Mouse (Mus musculus) macrophage (primary cell): ENCODE data around the gene Agbl3. TPM values are rescaled to one million over a fixed set of nuclear protein-coding genes. Genes with fewer than 3 reads are reported as not detected.

Experiments
- H3K27ac ChIP-seq: fragments of 350-480 bp; formaldehyde crosslinking; 2 replicates; pipeline ENCODE4 v1.9.0; 2021
- H3K36me3 ChIP-seq: fragments of 350-480 bp; formaldehyde crosslinking; 2 replicates; pipeline ENCODE4 v1.9.0; 2021; ENCODE audit errors: inconsistent target
- H3K4me3 ChIP-seq: fragments of 350-480 bp; formaldehyde crosslinking; 2 replicates; pipeline ENCODE4 v1.9.0; 2021; ENCODE audit errors: inconsistent target
- H3K79me2 ChIP-seq: fragments of 350-480 bp; formaldehyde crosslinking; 2 replicates; pipeline ENCODE4 v1.9.0; 2021; ENCODE audit errors: inconsistent target
- WGBS: methylation state at CpG from one replicate; pipeline ENCODE4 v1.1.7; 2026; ENCODE audit warnings: inconsistent platforms; ENCODE audit not compliant: missing documents; 5-methylcytosine and 5-hydroxymethylcytosine counted together
- polyA plus RNA-seq: library from polyadenylated mRNA; stranded (reverse); fragments of 250-400 nt; gene quantifications from 3 replicates; pipeline ENCODE4 v1.2.4, GENCODE M21; 2018; ENCODE audit warnings: inconsistent platforms

Agbl3 gene
- polyA plus RNA-seq, 1 experiment from 2014 or later = 3.4 TPM

- H3K4me3 ChIP-seq = no peak overlapping the region
- H3K36me3 ChIP-seq = no peaks in the 10 kb centered on the region
- H3K79me2 ChIP-seq = no peaks in the 10 kb centered on the region
- WGBS = 90% methylated on average over 5 of the region's 5 CpGs
- H3K27ac ChIP-seq = no peak overlapping the region
Observed at GRCm38 (mm10) chr6:34765721-34766120, 14.5 kb upstream of the Agbl3 start.

GRCm38 (mm10) chr6:34769984-34770383 lies 10.2 kb upstream of the Agbl3 start:
- Histone ChIP-seq H3K79me2 (no peaks in the 10 kb centered on the region), H3K4me3 (no peak overlapping the region), H3K27ac (no peak overlapping the region), H3K36me3 (no peaks in the 10 kb centered on the region)
- WGBS = 100% methylated on average over 2 of the region's 2 CpGs

GRCm38 (mm10) chr6:34770491-34770890 lies 9.7 kb upstream of the Agbl3 start:
- WGBS = 72% methylated on average over 6 of the region's 6 CpGs
- no peak overlapping the region for H3K4me3 ChIP-seq
- no peaks in the 10 kb centered on the region for H3K79me2 ChIP-seq
- no peaks in the 10 kb centered on the region for H3K36me3 ChIP-seq
- H3K27ac ChIP-seq = no peak overlapping the region

- no peak overlapping the region for H3K4me3 ChIP-seq
Observed at GRCm38 (mm10) chr6:34776396-34776795, 3.8 kb upstream of the Agbl3 start.

GRCm38 (mm10) chr6:34777094-34777493 lies 3.1 kb upstream of the Agbl3 start:
- H3K4me3 ChIP-seq = no peak overlapping the region
- H3K36me3 ChIP-seq = no peaks in the 10 kb centered on the region
- no peak overlapping the region for H3K27ac ChIP-seq
- H3K79me2 ChIP-seq = no peaks in the 10 kb centered on the region
- 91% methylated on average over 2 of the region's 2 CpGs for WGBS

More at GRCm38 (mm10) chr6:34776396-34776795, 3.8 kb upstream of the Agbl3 start:
- H3K36me3 ChIP-seq = no peaks in the 10 kb centered on the region
- H3K27ac ChIP-seq = no peak overlapping the region
- H3K79me2 ChIP-seq = no peaks in the 10 kb centered on the region

GRCm38 (mm10) chr6:34777981-34778668 lies 2.1 kb upstream of the Agbl3 start:
- 88% methylated on average over 10 of the region's 10 CpGs for WGBS

GRCm38 (mm10) chr6:34780943-34781289 lies 684 bp downstream of the Agbl3 start:
- H3K4me3 ChIP-seq = peak overlapping the region; percentile 47
- peak overlapping the region; percentile 70 for H3K27ac ChIP-seq
- WGBS = 2% methylated on average over 13 of the region's 13 CpGs
- 0 out of 2 replicates have a peak, but pooled peaks cover 4% of the 10 kb centered on the region for H3K36me3 ChIP-seq
- no peaks in the 10 kb centered on the region for H3K79me2 ChIP-seq

More at GRCm38 (mm10) chr6:34777981-34778668, 2.1 kb upstream of the Agbl3 start:
- no peak overlapping the region for H3K4me3 ChIP-seq
- H3K79me2 ChIP-seq = no peaks in the 10 kb centered on the region
- no peak overlapping the region for H3K27ac ChIP-seq
- H3K36me3 ChIP-seq = no peaks in the 10 kb centered on the region

GRCm38 (mm10) chr6:34782493-34782892 lies 2.3 kb downstream of the Agbl3 start:
- Histone ChIP-seq H3K36me3 (0 out of 2 replicates have a peak, but pooled peaks cover 4% of the 10 kb centered on the region), H3K27ac (no peak overlapping the region), H3K4me3 (no peak overlapping the region), H3K79me2 (no peaks in the 10 kb centered on the region)
- WGBS = 10% methylated on average over 1 of the region's 1 CpGs

GRCm38 (mm10) chr6:34796881-34797280 lies 16.6 kb downstream of the Agbl3 start:
- Histone ChIP-seq H3K27ac (no peak overlapping the region), H3K4me3 (no peak overlapping the region), H3K36me3 (no peaks in the 10 kb centered on the region), H3K79me2 (no peaks in the 10 kb centered on the region)
- WGBS = 82% methylated on average over 3 of the region's 3 CpGs

GRCm38 (mm10) chr6:34797887-34798286 lies 17.7 kb downstream of the Agbl3 start:
- no peaks in the 10 kb centered on the region for H3K79me2 ChIP-seq
- H3K36me3 ChIP-seq = no peaks in the 10 kb centered on the region
- no peak overlapping the region for H3K4me3 ChIP-seq
- H3K27ac ChIP-seq = no peak overlapping the region
- whole genome bisulfite sequencing = 95% methylated on average over 3 of the region's 3 CpGs

GRCm38 (mm10) chr6:34805582-34805981 lies 25.4 kb downstream of the Agbl3 start:
- Histone ChIP-seq H3K79me2 (no peaks in the 10 kb centered on the region), H3K27ac (no peak overlapping the region), H3K4me3 (no peak overlapping the region), H3K36me3 (no peaks in the 10 kb centered on the region)
- 100% methylated on average over 2 of the region's 2 CpGs for WGBS

- no peaks in the 10 kb centered on the region for H3K79me2 ChIP-seq
- 6% methylated on average over 4 of the region's 4 CpGs for whole genome bisulfite sequencing
- H3K4me3 ChIP-seq = no peak overlapping the region
- H3K36me3 ChIP-seq = no peaks in the 10 kb centered on the region
- H3K27ac ChIP-seq = no peak overlapping the region
Observed at GRCm38 (mm10) chr6:34810651-34811050, 30.4 kb downstream of the Agbl3 start.

- no peak overlapping the region for H3K4me3 ChIP-seq
- H3K27ac ChIP-seq = no peak overlapping the region
- no peaks in the 10 kb centered on the region for H3K36me3 ChIP-seq
Observed at GRCm38 (mm10) chr6:34824406-34824805, 44.2 kb downstream of the Agbl3 start.

GRCm38 (mm10) chr6:34832352-34832751 lies 52.1 kb downstream of the Agbl3 start:
- WGBS = 98% methylated on average over 5 of the region's 5 CpGs
- H3K4me3 ChIP-seq = no peak overlapping the region
- H3K79me2 ChIP-seq = no peaks in the 10 kb centered on the region
- H3K27ac ChIP-seq = no peak overlapping the region
- no peaks in the 10 kb centered on the region for H3K36me3 ChIP-seq

More at GRCm38 (mm10) chr6:34824406-34824805, 44.2 kb downstream of the Agbl3 start:
- no peaks in the 10 kb centered on the region for H3K79me2 ChIP-seq

GRCm38 (mm10) chr6:34861546-34862053 lies 81.4 kb downstream of the Agbl3 start:
- 85% methylated on average over 11 of the region's 11 CpGs for WGBS

More at GRCm38 (mm10) chr6:34861546-34862053, 81.4 kb downstream of the Agbl3 start:
- H3K27ac ChIP-seq = peak overlapping the region; percentile 99
- H3K36me3 ChIP-seq = 0 out of 2 replicates have a peak, but pooled peaks cover under 1% of the 10 kb centered on the region
- peaks cover 37% of the 10 kb centered on the region for H3K79me2 ChIP-seq
- no peak overlapping the region for H3K4me3 ChIP-seq
